In genomic region chr2:33290491-33290890, GRCm38 (mm10) we compare ENCODE assay signal across 20 mouse cellular contexts.
DNase-seq lines count a peak whose midpoint lies in the region.
"Had no signal": no experiment of that assay in that cellular context is flagged by ENCODE, and none has a peak within 500 bp of the region (broad histone marks: within the 10 kb centered on the region; RNA-seq: fewer than 3 reads in every experiment).

No protein-coding gene starts in this region.

- H3K36me3 ChIP-seq in heart, embryonic 10.5 days, result peaks cover 10% of the 10 kb centered on the region; the same call in 1 of the 2 replicates
- H3K36me3 ChIP-seq: G1E had no signal

- H3K27me3 ChIP-seq in heart, embryonic 10.5 days (ENCODE audit: insufficient read depth, poor library complexity, severe bottlenecking), result no peaks in the 10 kb centered on the region
- H3K27me3 ChIP-seq: CH12.LX, Patski had no signal

- intact Hi-C loops in left cerebral cortex, postnatal 4 days (cut with DNase I), result no loop called here
- intact Hi-C loops in left cerebral cortex, postnatal 14 days (cut with DNase I), result no loop called here

- peaks cover 24% of the 10 kb centered on the region for H3K4me1 ChIP-seq in heart, embryonic 10.5 days

- peak overlapping the region; percentile 16; the same call in 1 of the 2 replicates for H3K27ac ChIP-seq in heart, embryonic 10.5 days

- WGBS in heart, embryonic 10.5 days, result 85% methylated on average over 8 of the region's 8 CpGs

- H3K4me3 ChIP-seq in heart, embryonic 10.5 days, result no peak overlapping the region

- H3K9me3 ChIP-seq in heart, embryonic 10.5 days, result no peaks in the 10 kb centered on the region
- H3K9me3 ChIP-seq: G1E had no signal

- peak; percentile 72 to 86 for DNase-seq in cerebellum, postnatal 10 days
- no peak for DNase-seq in cerebellum, adult 9-10 months
- peak; percentile 61 to 62 for DNase-seq in cerebellum, postnatal 14 days
- no peak for DNase-seq in cerebellum, adult 18-20 months
- no peak for DNase-seq in heart, embryonic 10.5 days (ENCODE audit: low spot score)
- DNase-seq in heart, adult 9 months (ENCODE audit: low spot score in 2 of 2), result no peak
- peak; percentile 50 for DNase-seq in left cerebral cortex, postnatal 4 days
- no peak for DNase-seq in left cerebral cortex, postnatal 14 days (ENCODE audit: low spot score in 2 of 2)
- DNase-seq: adrenal gland, adult 2 months; adrenal gland, adult 8-10 months; adrenal gland, postnatal 10 days; adrenal gland, postnatal 14 days; adrenal gland, postnatal 25 days; adrenal gland, postnatal 36 days; B cell, adult 2 months; cerebellum, adult 11 months; cerebellum, adult 11-12 months had no signal

Comparison
In these comparisons a context has a peak if more than half of its experiments do, and no peak if none do; other contexts are left out.
1. DNase-seq: peak in cerebellum, postnatal 10 days (2 of 2), cerebellum, postnatal 14 days (2 of 2) and left cerebral cortex, postnatal 4 days (single experiment); none in cerebellum, adult 9-10 months (single experiment), cerebellum, adult 18-20 months (0 of 2), heart, embryonic 10.5 days (single experiment), heart, adult 9 months (0 of 2) and left cerebral cortex, postnatal 14 days (0 of 2).